Mouse (Mus musculus) lung, adult 10 weeks (tissue): Measurements from ENCODE around the gene Gucy2d. TPM values are rescaled to one million over a fixed set of nuclear protein-coding genes. Genes with fewer than 3 reads are reported as not detected.

Experiments used
- polyA plus RNA-seq: library from polyadenylated mRNA; stranded (reverse); fragments of 350-450 nt; fragmentation: Illumina TruSeq; extraction: RNeasy Lipid Tissue Mini Kit (QIAGEN cat#74804); gene quantifications from one replicate; pipeline ENCODE4 v1.2.3, GENCODE M21; 2014; ENCODE audit warnings: low read depth, low replicate concordance; ENCODE audit not compliant: insufficient read depth

The Gucy2d gene
- polyA plus RNA-seq: not detected

GRCm38 (mm10) chr7:98439956-98440466 is at the start of gene Gucy2d:
Gucy2d (plus strand) TSS chr7:98440416.

GRCm38 (mm10) chr7:98489131-98489530 is 48.9 kb downstream of the Gucy2d start, which contains the start of gene Lrrc32:
Lrrc32 (plus strand) TSS chr7:98489283.

Other genes with a start within 250 kb of the Gucy2d start
- 0.24 TPM for gene B3gnt6, start 240.9 kb upstream of the Gucy2d start, polyA plus RNA-seq
- gene Acer3, start 119.2 kb upstream of the Gucy2d start, polyA plus RNA-seq: 20.6 TPM
- gene Tsku, start 79.1 kb upstream of the Gucy2d start, polyA plus RNA-seq: 7.3 TPM
- gene Lrrc32, start 48.9 kb downstream of the Gucy2d start, polyA plus RNA-seq: 18.0 TPM
- 12.4 TPM for gene Emsy, start 216.4 kb downstream of the Gucy2d start, polyA plus RNA-seq